Mouse (Mus musculus) liver, adult 2 months (tissue): ENCODE measurements around the gene Clcn2. TPM values are rescaled to one million over a fixed set of nuclear protein-coding genes. Genes with fewer than 3 reads are reported as not detected.
"Not testable (repeated sequence)": the region's sequence is repeated elsewhere in the genome, so short reads cannot be mapped to it uniquely, and the experiment has no call there.

Source experiments
- DNase-seq: peaks from one replicate; pipeline ENCODE4 v3.0.0-alpha.2; 2011; ENCODE audit warnings: low read depth, low spot score; ENCODE audit errors: extremely low read depth
- H3K27ac ChIP-seq: fragments of 200-500 bp; replicated peaks from 2 replicates; pipeline ENCODE4 v1.5.1; 2012; ENCODE audit warnings: low read depth, mild to moderate bottlenecking, control low read depth, inconsistent platforms, low read length; ENCODE audit not compliant: insufficient read depth
- H3K27me3 ChIP-seq: fragments of 200-500 bp; 2 replicates; pipeline ENCODE4 v1.6.1; 2012; ENCODE audit warnings: mild to moderate bottlenecking, moderate library complexity, low read length, inconsistent platforms; ENCODE audit not compliant: control insufficient read depth, insufficient read depth
- H3K36me3 ChIP-seq: fragments of 200-500 bp; 2 replicates; pipeline ENCODE4 v1.6.1; 2012; ENCODE audit warnings: low read length, inconsistent platforms; ENCODE audit not compliant: control insufficient read depth, insufficient read depth
- H3K4me1 ChIP-seq: fragments of 200-500 bp; 2 replicates; pipeline ENCODE4 v1.6.1; 2011; ENCODE audit warnings: low read length; ENCODE audit not compliant: control insufficient read depth, insufficient read depth
- H3K4me3 ChIP-seq: fragments of 200-500 bp; 2 replicates; pipeline ENCODE4 v1.5.1; 2011; ENCODE audit warnings: low read depth, mild to moderate bottlenecking, control low read depth, low read length, moderate library complexity; ENCODE audit not compliant: insufficient read depth
- H3K79me2 ChIP-seq: fragments of 200-500 bp; 2 replicates; pipeline ENCODE4 v1.6.1; 2012; ENCODE audit warnings: inconsistent platforms, mild to moderate bottlenecking, low read length, moderate library complexity; ENCODE audit not compliant: control insufficient read depth, insufficient read depth
- H3K9ac ChIP-seq: fragments of 200-500 bp; 2 replicates; pipeline ENCODE4 v1.6.1; 2012; ENCODE audit warnings: low read depth, mild to moderate bottlenecking, control low read depth, inconsistent platforms, low read length
- CTCF ChIP-seq: fragments of 200-500 bp; IDR thresholded peaks from 2 replicates; pipeline ENCODE4 v1.5.1; 2011; ENCODE audit warnings: low read depth, low read length, control low read depth
- POLR2A ChIP-seq: fragments of 200-500 bp; IDR thresholded peaks from 2 replicates; pipeline ENCODE4 v1.6.1; 2011; ENCODE audit warnings: low read length, control low read depth; ENCODE audit not compliant: insufficient read depth; ENCODE audit errors: extremely low read depth
- WGBS: fragments of 180-500 bp; shearing (Covaris S2); methylation state at CpG from one replicate; pipeline ENCODE4 v1.1.7; 2018; 5-methylcytosine and 5-hydroxymethylcytosine counted together
- polyA plus RNA-seq: library from polyadenylated mRNA; depleted of rRNA; stranded (reverse); fragments of >200 nt; gene quantifications from 2 replicates; pipeline ENCODE4 v1.2.3, GENCODE M21; 2012
- total RNA-seq: library from RNA; depleted of rRNA; stranded (reverse); fragments of >200 nt; gene quantifications from 2 replicates; pipeline ENCODE4 v1.2.3, GENCODE M21; 2014

The Clcn2 gene
- total and polyA plus RNA-seq, 2 experiments = 29.6 to 58.6 TPM

DNA sequence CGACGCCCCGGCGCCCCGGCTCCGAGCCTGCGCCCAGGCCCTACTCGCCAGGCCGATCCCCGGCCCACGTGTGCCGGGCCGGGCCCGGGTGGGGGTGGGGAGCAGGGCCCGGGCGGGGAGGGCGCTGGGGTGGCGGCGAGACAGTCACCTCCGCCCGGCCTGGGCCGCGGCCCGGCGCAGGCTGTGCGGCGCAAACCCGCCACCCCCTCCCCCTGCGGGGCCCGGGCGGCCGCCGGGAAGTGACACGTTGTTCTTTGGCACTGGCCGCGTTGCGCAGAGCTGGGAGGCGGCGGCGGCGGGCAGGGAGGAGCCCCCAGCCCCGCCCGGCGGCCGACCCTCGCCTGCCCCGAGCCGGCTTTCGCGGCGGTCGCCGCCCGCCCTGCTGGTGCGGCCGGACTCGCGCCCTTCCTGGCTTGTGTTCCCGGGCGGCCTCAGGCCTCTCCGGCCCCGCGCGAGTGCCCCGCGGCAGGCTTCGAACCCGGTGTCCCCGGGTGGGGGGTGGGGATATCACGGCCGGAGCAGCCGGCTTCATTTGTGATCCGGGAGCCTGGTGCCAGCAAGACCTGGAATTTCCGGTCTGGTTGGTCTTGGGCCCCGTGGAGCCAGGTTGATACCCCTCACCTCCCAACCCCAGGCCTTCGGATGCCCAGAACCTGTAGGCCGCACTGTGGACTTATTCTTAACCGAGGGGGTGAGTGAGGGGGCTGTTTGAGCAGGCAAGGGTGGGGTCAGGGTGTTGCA is 44.4 kb downstream of the Clcn2 start:
- peaks cover 20% of the 10 kb centered on the region for H3K4me1 ChIP-seq
- H3K36me3 ChIP-seq = peaks cover 23% of the 10 kb centered on the region

DNA sequence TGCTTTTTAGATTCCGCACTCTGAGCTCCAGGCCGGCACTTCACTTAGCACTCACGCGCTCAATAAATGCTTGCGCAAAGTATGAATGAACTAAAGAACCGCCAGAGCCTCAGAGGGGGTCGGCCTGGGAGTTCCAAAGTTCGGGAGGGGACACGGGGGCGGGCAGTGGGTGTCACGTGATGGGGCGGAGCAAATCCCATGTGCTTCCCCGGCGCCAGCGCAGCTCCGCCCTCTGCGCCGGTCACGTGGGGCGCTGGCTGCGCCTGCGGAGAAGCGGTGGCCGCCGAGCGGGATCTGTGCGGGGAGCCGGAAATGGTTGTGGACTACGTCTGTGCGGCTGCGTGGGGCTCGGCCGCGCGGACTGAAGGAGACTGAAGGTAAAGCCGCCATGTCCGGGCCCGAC is 45.0 kb downstream of the Clcn2 start:
- DNase-seq = peak; percentile 92
- Histone ChIP-seq H3K4me3 (peak overlapping the region; percentile 81), H3K36me3 (peaks cover 20% of the 10 kb centered on the region), H3K79me2 (peaks cover 24% of the 10 kb centered on the region), H3K4me1 (peaks cover 16% of the 10 kb centered on the region), H3K27me3 (no peaks in the 10 kb centered on the region), H3K27ac (peak overlapping the region; percentile 98), H3K9ac (peak overlapping the region; percentile 93)
- TF ChIP-seq CTCF (no peak), POLR2A (peak; percentile 86)
- under 1% methylated on average over 38 of the region's 38 CpGs for WGBS

More for the DNA sequence above, 44.4 kb downstream of the Clcn2 start:
- TF ChIP-seq POLR2A (no peak), CTCF (no peak)
- peak; percentile 49 for DNase-seq
- Histone ChIP-seq H3K79me2 (peaks cover 24% of the 10 kb centered on the region), H3K9ac (peak overlapping the region; percentile 93), H3K4me3 (peak overlapping the region; percentile 81), H3K27me3 (no peaks in the 10 kb centered on the region), H3K27ac (peak overlapping the region; percentile 98)
- 1% methylated on average over 47 of the region's 78 CpGs for WGBS

DNA sequence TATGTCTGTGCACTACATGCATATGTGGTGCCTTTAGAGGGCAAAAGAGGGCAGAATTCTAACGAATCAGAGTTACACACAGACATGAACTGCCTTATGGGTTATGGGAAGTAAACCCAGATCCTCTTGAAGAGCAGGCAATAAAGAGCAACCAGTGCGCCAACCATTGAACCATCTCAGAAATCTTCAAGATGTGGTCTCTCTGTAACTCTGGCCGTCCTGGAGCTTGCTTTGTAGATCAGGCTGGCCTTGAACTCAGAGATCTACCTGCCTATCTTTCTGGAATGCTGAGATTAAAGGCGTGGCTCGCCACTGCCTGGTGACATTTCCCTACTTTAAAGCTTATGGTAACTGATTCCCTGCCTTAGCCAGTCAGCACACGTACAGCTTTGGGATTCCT is 45.7 kb downstream of the Clcn2 start:
- Histone ChIP-seq H3K9ac (no peak overlapping the region), H3K36me3 (peaks cover 14% of the 10 kb centered on the region), H3K4me3 (no peak overlapping the region), H3K27me3 (no peaks in the 10 kb centered on the region), H3K27ac (peak overlapping the region; percentile 18; the same call in 1 of the 2 replicates), H3K4me1 (peaks cover 16% of the 10 kb centered on the region), H3K79me2 (peaks cover 24% of the 10 kb centered on the region)
- DNase-seq = no peak
- TF ChIP-seq POLR2A (no peak), CTCF (no peak)
- WGBS = 19% methylated on average over 6 of the region's 6 CpGs

DNA sequence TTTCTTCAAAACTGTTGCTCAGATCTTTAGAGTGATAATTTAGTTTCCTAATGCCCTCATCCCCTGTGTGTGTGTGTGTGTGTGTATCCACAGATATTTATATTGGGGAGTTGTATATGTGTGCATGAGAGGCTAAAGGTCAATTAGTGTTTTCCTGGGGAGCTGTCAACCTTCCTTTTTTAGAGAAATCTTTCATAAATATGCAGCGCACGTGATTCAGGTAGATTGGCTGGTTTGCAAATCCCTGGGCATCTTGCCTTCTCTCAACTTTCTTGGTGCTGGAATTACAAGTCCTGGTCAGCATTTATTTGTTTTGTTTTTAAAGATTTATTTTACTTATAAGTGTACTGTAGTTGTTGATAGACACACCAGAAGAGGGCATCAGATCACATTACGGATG is 47.3 kb downstream of the Clcn2 start:
- Histone ChIP-seq H3K79me2 (peaks cover 20% of the 10 kb centered on the region), H3K27me3 (no peaks in the 10 kb centered on the region), H3K27ac (no peak overlapping the region; the same call in 1 of the 2 replicates), H3K9ac (no peak overlapping the region), H3K4me3 (no peak overlapping the region), H3K4me1 (peaks cover 15% of the 10 kb centered on the region), H3K36me3 (peaks cover under 1% of the 10 kb centered on the region; the same call in 1 of the 2 replicates)
- peak; percentile 59 for DNase-seq
- TF ChIP-seq CTCF (no peak), POLR2A (no peak)
- 49% methylated on average over 3 of the region's 3 CpGs for WGBS

DNA sequence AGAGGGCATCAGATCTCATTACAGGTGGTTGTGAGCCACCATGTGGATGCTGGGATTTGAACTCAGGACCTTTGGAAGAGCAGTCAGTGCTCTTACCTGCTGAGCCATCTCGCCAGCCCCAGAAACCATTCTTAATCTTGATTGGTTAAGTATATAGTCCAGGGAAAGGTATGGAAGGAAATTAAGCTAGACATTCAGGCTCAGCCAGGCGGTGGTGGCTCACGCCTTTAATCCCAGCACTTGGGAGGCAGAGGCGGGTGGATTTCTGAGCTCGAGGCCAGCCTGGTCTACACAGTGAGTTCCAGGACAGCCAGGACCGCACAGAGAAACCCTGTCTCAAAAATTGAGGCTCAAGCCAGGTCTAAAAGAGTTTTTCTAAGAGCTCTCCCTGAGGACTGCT is 49.5 kb downstream of the Clcn2 start, which contains the start of gene Eif4g1:
Gene Eif4g1 (plus strand): TSS at position 301 of the 400 bp plus-strand sequence.
- H3K4me1 ChIP-seq, H3K79me2 ChIP-seq, DNase-seq, H3K27me3 ChIP-seq, H3K27ac ChIP-seq, H3K36me3 ChIP-seq, H3K9ac ChIP-seq, H3K4me3 ChIP-seq: not testable (repeated sequence)
- WGBS = 98% methylated on average over 5 of the region's 6 CpGs

DNA sequence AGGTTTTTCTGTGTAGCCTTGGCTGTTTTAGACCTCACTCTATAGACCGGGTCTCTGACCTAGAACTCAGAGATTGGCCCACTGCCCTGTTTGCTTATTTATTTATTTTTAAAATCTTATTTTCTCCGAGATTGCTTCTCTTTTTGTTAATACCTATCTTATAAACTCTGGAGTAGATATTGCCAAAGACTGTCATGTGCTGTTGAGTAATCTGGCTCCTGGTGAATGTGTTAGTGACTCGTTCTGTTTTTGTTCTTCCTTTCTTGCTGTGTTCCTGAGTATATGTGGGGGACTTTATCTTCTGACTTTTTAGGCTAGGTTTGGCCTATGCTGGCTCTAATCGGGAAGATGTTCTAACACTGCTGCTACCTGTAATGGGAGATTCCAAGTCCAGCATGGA is 59.9 kb downstream of the Clcn2 start:
- Histone ChIP-seq H3K27me3 (no peaks in the 10 kb centered on the region), H3K36me3 (peaks cover 83% of the 10 kb centered on the region), H3K4me1 (peaks cover 2% of the 10 kb centered on the region; the same call in 1 of the 2 replicates), H3K27ac (no peak overlapping the region), H3K9ac (no peak overlapping the region), H3K4me3 (no peak overlapping the region), H3K79me2 (peaks cover 4% of the 10 kb centered on the region; the same call in 1 of the 2 replicates)
- WGBS = 71% methylated on average over 4 of the region's 4 CpGs
- TF ChIP-seq POLR2A (no peak), CTCF (no peak)
- no peak for DNase-seq
